Mouse (Mus musculus) embryonic facial prominence, embryonic 14.5 days (tissue): ENCODE measurements around the gene Gm45837. TPM values are rescaled to one million over a fixed set of nuclear protein-coding genes. Genes with fewer than 3 reads are reported as not detected.

Experiments used
- ATAC-seq: fragments of 200-750 bp; cut with Nextera tagmentation; 2 replicates; pipeline ENCODE4 v1.8.0; 2017; ENCODE audit warnings: low read depth, moderate number of reproducible peaks, moderate TSS enrichment
- DNase-seq: peaks from one replicate; pipeline ENCODE4 v3.0.0-alpha.2; 2015; ENCODE audit warnings: low spot score
- H3K27ac ChIP-seq: fragments of 300-500 bp; sonication (generic); replicated peaks from 2 replicates; pipeline ENCODE4 v1.5.1; 2014; ENCODE audit warnings: low read depth, mild to moderate bottlenecking, low read length, moderate library complexity
- H3K27me3 ChIP-seq: fragments of 300-500 bp; sonication (generic); replicated peaks from 2 replicates; pipeline ENCODE4 v1.6.1; 2014; ENCODE audit warnings: low read length; ENCODE audit not compliant: control insufficient read depth, insufficient read depth
- H3K36me3 ChIP-seq: fragments of 300-500 bp; sonication (generic); 2 replicates; pipeline ENCODE4 v1.6.1; 2014; ENCODE audit warnings: low read length, mixed read lengths; ENCODE audit not compliant: control insufficient read depth, insufficient read depth
- H3K4me1 ChIP-seq: fragments of 300-500 bp; sonication (generic); 2 replicates; pipeline ENCODE4 v1.6.1; 2014; ENCODE audit warnings: antibody characterized with exemption, low read length; ENCODE audit not compliant: control insufficient read depth, insufficient read depth
- H3K4me2 ChIP-seq: fragments of 300-500 bp; sonication (generic); 2 replicates; pipeline ENCODE4 v1.6.1; 2014; ENCODE audit warnings: low read depth, mild to moderate bottlenecking, low read length, moderate library complexity, mixed read lengths
- H3K4me3 ChIP-seq: fragments of 300-500 bp; sonication (generic); 2 replicates; pipeline ENCODE4 v1.5.1; 2014; ENCODE audit warnings: low read depth, mild to moderate bottlenecking, low read length
- H3K9ac ChIP-seq: fragments of 300-500 bp; sonication (generic); 2 replicates; pipeline ENCODE4 v1.6.1; 2014; ENCODE audit warnings: low read depth, mild to moderate bottlenecking, low read length, moderate library complexity, mixed read lengths
- H3K9me3 ChIP-seq: fragments of 300-500 bp; sonication (generic); 2 replicates; pipeline ENCODE4 v1.6.1; 2016; ENCODE audit warnings: low read length; ENCODE audit not compliant: control insufficient read depth
- WGBS: fragments of 180-500 bp; shearing (Covaris S2); extraction: QIAGEN DNeasy Blood & Tissue Kit; methylation state at CpG from one replicate; pipeline ENCODE4 v1.1.7; 2014; 5-methylcytosine and 5-hydroxymethylcytosine counted together
- polyA plus RNA-seq: library from polyadenylated mRNA; unstranded; fragments of >200 nt; fragmentation: Nextera tagmentation; extraction: Ambion mirVana; gene quantifications from 2 replicates; pipeline ENCODE4 v1.2.1, GENCODE M21; 2014

Gm45837 gene
- polyA plus RNA-seq, 1 experiment from 2014 or later, result not detected

DNA sequence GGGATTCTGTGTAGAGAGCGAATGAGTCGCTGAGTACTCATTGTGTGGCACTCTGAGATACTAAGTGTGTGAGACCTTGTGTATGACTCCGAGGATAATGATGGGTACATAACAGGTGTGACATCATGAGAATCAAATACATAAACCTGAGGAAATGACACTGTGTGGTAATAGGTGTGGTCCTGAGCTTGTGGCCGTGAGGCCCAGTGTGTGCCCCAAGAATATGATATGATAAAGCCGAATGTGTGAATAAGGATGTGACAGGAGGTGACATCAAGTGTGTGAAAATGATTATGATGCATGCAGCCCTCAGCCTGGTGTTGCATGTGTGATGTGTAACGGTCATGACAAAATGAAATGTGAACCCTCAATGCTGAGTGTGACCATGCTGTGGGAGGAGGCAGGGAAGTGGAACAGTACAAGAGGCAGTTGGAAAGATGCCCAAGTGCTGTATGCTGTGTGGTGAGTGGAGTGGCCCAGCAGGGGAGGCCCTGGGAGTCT is 55.9 kb downstream of the Gm45837 start:
- 83% methylated on average over 6 of the region's 6 CpGs for WGBS
- no peak overlapping the region for H3K4me3 ChIP-seq
- no peaks in the 10 kb centered on the region for H3K27me3 ChIP-seq
- no peaks in the 10 kb centered on the region for H3K36me3 ChIP-seq
- H3K4me2 ChIP-seq, result no peak overlapping the region
- no peak for ATAC-seq
- H3K27ac ChIP-seq, result no peak overlapping the region
- no peaks in the 10 kb centered on the region for H3K4me1 ChIP-seq
- H3K9ac ChIP-seq, result no peak overlapping the region
- H3K9me3 ChIP-seq, result no peaks in the 10 kb centered on the region
- DNase-seq, result peak; percentile 64

DNA sequence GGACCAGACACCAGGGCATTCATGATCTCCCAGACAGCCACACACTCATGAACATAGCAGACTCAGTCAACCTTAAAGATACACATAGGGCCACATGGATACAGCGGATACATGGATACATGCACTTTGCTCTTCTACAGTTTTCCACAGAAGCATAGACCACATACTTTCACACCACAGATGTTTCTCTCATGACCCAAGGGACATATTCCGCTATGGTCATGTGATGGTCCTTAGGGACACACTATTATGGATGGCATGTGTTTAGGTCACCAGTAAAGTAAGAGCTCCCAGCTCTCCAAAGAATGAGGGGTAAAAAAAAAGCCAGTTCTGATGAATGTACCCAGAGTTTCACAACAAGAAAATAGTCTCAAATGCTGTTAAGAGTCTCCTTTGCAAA is 60.7 kb downstream of the Gm45837 start:
- DNase-seq (no peak), ATAC-seq (no peak)
- H3K4me1 ChIP-seq, result peaks cover 3% of the 10 kb centered on the region; the same call in 1 of the 2 replicates
- no peak overlapping the region for H3K4me2 ChIP-seq
- no peaks in the 10 kb centered on the region for H3K9me3 ChIP-seq
- 74% methylated on average over 2 of the region's 2 CpGs for WGBS
- H3K9ac ChIP-seq, result no peak overlapping the region
- no peak overlapping the region for H3K4me3 ChIP-seq
- H3K27ac ChIP-seq, result no peak overlapping the region
- no peaks in the 10 kb centered on the region for H3K36me3 ChIP-seq
- H3K27me3 ChIP-seq, result no peaks in the 10 kb centered on the region

- no peaks in the 10 kb centered on the region for H3K36me3 ChIP-seq
- 0 out of 2 replicates have a peak overlapping the region, but pooled peaks have one; percentile 14 for H3K9ac ChIP-seq
- 69% methylated on average over 3 of the region's 3 CpGs for WGBS
- H3K9me3 ChIP-seq, result no peaks in the 10 kb centered on the region
- no peak overlapping the region for H3K27ac ChIP-seq
- H3K4me2 ChIP-seq, result no peak overlapping the region
- H3K27me3 ChIP-seq, result no peaks in the 10 kb centered on the region
- peaks cover 3% of the 10 kb centered on the region; the same call in 1 of the 2 replicates for H3K4me1 ChIP-seq
- no peak for ATAC-seq
- DNase-seq, result no peak
- no peak overlapping the region for H3K4me3 ChIP-seq
These were observed 61.3 kb downstream of the Gm45837 start for GRCm38 (mm10) chr7:101471968-101472480.

DNA sequence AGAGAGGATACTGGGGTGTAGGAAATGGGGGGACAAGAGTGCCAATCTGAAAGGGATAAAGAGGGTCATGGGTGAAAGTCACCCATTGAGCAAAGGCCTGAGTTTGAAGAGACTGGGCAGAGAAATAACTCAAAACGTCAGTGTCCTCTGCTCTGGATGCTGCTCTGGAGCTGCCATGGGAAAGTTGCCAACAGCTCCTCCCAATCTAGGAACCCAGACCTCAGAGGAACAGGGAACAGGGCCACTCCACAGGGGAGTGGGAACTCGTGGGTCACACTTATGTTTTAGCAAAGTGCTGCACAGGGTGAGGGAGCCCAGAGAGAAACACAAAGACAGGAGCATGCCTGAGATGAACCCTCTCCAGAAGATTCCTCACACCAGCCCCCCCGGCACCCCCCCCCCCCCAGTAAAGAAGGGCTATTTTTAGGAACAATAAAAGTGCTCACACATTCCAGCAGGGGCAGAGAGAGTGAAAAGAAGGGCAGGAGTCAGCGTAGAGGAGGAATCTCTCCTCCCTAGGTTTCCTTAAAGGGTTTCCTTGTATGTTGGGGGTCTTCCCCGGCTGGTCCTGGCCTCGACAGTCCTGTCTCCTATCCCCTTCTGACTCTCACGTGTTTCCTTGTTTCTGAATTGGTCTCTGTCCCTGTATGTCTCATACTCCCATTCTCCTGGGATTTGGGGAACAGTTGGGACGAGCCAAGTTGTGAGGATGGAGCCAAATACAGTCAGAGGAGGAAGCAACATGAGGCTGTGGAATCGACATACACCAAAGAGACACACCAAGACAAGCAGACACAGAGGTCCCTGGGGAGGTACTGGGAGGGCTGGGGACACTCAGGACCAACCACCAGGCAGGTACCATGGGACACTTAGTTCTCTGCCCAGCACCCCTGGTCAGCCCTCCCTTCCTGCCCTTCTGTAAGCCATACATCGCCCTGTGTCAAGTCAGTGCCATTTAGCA is 62.2 kb downstream of the Gm45837 start:
- WGBS, result 47% methylated on average over 10 of the region's 10 CpGs
- H3K36me3 ChIP-seq, result no peaks in the 10 kb centered on the region
- H3K4me3 ChIP-seq, result no peak overlapping the region
- no peak overlapping the region for H3K27ac ChIP-seq
- no peaks in the 10 kb centered on the region for H3K9me3 ChIP-seq
- DNase-seq (no peak), ATAC-seq (no peak)
- H3K9ac ChIP-seq, result no peak overlapping the region
- no peaks in the 10 kb centered on the region for H3K27me3 ChIP-seq
- peaks cover 3% of the 10 kb centered on the region; the same call in 1 of the 2 replicates for H3K4me1 ChIP-seq
- H3K4me2 ChIP-seq, result no peak overlapping the region

GRCm38 (mm10) chr7:101474399-101474811 is 63.7 kb downstream of the Gm45837 start:
- DNase-seq, result no peak
- WGBS, result 84% methylated on average over 5 of the region's 5 CpGs
- H3K4me2 ChIP-seq, result no peak overlapping the region

DNA sequence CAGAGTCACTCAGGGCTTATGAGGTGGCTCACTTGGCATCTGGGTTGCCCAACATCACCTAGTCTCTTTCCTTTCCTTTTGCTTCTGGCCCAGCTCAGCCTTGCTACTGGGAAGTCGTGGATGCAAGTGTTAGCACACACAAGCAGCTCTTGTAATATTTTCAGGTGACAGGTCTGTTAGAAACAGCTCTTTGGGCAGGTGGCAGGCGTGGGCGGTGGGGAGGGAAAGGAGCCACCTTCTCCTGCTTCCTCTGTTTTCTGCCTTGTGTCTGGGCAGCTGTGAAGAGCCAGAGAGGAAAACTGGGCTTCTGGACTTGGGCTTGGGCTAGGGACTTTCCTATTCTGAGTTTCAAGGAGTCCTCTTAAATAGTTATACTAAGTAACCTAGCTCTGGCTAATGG is 65.3 kb downstream of the Gm45837 start:
- H3K27ac ChIP-seq, result no peak overlapping the region
- WGBS, result 60% methylated on average over 3 of the region's 3 CpGs
- no peak for ATAC-seq

More at GRCm38 (mm10) chr7:101474399-101474811, 63.7 kb downstream of the Gm45837 start:
- Histone ChIP-seq H3K36me3 (no peaks in the 10 kb centered on the region), H3K9me3 (no peaks in the 10 kb centered on the region), H3K27me3 (no peaks in the 10 kb centered on the region), H3K4me1 (peaks cover 3% of the 10 kb centered on the region; the same call in 1 of the 2 replicates), H3K9ac (no peak overlapping the region), H3K4me3 (no peak overlapping the region), H3K27ac (no peak overlapping the region)
- ATAC-seq, result no peak

GRCm38 (mm10) chr7:101476493-101476892 is 65.8 kb downstream of the Gm45837 start:
- Histone ChIP-seq H3K4me2 (no peak overlapping the region), H3K4me1 (peaks cover 3% of the 10 kb centered on the region; the same call in 1 of the 2 replicates), H3K9me3 (no peaks in the 10 kb centered on the region), H3K4me3 (no peak overlapping the region), H3K27ac (no peak overlapping the region), H3K9ac (no peak overlapping the region), H3K27me3 (no peaks in the 10 kb centered on the region), H3K36me3 (no peaks in the 10 kb centered on the region)
- DNase-seq (no peak), ATAC-seq (no peak)
- WGBS, result 70% methylated on average over 4 of the region's 4 CpGs

More for the DNA sequence above, 65.3 kb downstream of the Gm45837 start:
- Histone ChIP-seq H3K4me1 (peaks cover 3% of the 10 kb centered on the region; the same call in 1 of the 2 replicates), H3K36me3 (no peaks in the 10 kb centered on the region), H3K27me3 (no peaks in the 10 kb centered on the region), H3K9ac (no peak overlapping the region), H3K9me3 (no peaks in the 10 kb centered on the region), H3K4me3 (no peak overlapping the region), H3K4me2 (no peak overlapping the region)
- DNase-seq, result no peak

DNA sequence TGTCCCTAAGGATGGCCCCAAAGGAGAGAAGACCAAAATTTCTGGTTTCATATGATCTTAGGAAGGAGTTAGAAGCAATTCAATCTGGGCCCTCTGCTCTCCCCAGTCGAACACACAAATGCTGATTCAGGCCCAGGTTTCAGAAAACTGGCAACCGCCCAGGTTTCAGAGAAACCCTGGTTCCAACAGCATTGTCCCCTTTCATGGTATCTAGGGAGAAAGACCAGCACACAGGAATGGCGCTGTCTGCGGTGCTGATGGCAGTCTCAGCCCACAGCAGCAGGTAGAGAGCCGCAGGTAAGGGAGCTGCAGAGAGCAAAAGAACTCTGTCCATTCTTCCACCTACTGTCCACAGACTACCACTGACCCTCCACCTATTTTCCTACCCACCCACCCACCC is 66.5 kb downstream of the Gm45837 start:
- H3K27me3 ChIP-seq, result no peaks in the 10 kb centered on the region
- H3K4me3 ChIP-seq, result no peak overlapping the region
- no peaks in the 10 kb centered on the region for H3K36me3 ChIP-seq
- no peak overlapping the region for H3K27ac ChIP-seq
- WGBS, result 43% methylated on average over 5 of the region's 5 CpGs
- DNase-seq (no peak), ATAC-seq (no peak)
- no peaks in the 10 kb centered on the region for H3K9me3 ChIP-seq
- no peak overlapping the region for H3K9ac ChIP-seq
- no peak overlapping the region for H3K4me2 ChIP-seq
- H3K4me1 ChIP-seq, result 0 out of 2 replicates have a peak, but pooled peaks cover under 1% of the 10 kb centered on the region
